Mouse (Mus musculus) mesoderm, embryonic 11.5 days (tissue): ENCODE data around the gene Id3.

Experiments used
- DNase-seq: peaks from one replicate; pipeline ENCODE4 v3.0.0-alpha.2; 2012; ENCODE audit warnings: low read depth, low spot score

Gene Id3

DNA sequence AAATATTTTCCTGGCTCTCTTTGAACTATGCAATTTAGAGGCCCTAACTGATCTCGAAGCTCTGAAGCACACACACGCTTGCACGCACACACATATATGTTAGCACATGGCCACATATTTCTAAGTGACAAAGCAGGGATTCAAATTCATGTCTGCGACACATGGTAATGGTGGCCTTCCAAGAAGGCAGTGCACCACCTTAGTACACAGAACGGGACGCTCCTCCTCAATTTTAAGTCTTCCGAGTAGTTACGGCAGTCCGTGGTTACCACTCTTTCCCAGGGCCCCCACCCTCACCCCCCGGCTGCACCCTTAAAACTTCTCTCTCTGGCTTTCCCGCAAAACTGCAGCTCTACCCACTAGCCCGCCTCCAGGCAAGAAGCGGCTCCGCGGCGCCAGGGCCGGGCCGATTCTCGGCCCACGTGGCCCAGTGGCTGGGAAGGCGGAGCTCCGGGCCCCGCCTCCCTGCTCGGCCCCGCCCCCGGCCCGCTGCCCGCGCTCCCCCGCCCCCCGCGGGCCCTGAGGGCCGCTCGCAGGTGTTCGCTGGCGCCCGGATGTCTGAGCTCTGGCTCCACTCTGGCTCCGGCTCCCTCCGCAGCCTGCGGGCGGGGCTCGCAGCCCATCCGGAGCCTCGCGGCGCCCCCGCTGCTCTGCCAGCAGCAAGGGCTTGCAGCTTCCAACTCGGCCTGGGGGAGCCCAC, 4.3 kb downstream of the Id3 start:
- peak; percentile 92 for DNase-seq

DNA sequence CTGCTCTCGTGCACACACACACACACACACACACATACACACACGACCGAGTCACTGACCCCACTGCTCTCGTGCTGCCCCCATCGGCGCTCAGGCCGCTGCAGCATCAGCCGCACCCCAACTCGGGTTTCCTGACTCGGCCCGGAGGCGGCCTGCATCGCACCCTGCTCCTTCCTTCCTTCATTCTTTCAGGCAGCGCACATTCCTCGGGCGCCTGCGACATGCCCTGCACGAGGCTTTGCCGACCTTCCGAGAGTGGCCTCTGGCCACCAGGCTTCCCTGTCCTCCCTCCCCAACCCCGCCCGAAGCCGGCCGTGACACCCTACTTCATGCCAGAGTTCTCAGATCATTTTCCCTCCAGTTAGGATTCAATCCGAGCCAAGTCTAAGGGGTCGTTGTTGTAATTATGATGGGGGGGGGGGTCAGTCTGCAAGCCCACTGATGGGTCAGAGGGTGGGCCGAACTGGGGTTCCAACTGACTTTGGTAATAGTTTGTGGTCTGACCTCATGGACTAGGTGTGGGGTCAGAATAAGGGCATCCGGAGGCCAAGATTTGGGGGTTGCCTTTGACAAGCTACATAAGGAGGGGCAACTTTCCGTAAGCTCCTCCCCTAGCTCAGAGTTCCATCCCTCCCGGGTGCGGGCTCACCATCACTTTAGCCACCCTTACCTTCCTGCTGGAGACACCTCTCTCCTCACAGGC, 5.2 kb downstream of the Id3 start:
- no peak for DNase-seq

DNA sequence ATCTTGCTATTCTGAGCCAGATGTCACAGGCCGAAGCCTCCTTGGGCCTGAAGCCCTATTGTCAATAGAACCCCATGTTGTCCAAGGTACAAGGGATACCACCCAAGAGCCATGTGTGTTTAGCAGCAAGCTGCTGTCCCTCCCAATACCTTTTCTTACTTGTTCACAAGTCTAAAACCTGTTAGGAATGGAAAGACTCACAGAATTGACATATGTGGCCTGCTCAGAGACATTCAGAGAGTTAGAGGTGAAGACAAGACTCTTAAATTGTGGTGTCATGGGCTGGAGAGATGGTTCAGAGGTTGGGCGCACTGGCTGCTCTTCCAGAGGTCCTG, 5.7 kb downstream of the Id3 start:
- DNase-seq = no peak

DNA sequence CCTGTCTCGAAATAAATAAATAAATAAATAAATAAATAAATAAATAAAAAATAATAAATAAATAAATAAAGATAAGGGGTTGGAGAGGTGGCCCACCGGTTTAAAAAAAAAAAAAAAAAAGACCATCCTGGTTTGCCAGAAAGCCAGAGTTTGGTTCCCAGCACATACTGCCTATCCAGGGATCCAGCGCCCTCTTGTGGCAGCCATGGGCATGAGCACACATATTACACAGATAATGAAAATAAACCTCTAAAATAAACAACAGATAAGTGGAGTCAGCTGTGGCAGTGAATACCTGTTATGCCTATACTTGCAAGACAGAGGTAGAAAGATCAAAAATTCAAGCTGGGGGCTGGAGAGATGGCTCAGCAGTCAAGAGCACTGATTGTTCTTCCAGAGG, 6.4 kb downstream of the Id3 start:
- peak; percentile 80 for DNase-seq

DNA sequence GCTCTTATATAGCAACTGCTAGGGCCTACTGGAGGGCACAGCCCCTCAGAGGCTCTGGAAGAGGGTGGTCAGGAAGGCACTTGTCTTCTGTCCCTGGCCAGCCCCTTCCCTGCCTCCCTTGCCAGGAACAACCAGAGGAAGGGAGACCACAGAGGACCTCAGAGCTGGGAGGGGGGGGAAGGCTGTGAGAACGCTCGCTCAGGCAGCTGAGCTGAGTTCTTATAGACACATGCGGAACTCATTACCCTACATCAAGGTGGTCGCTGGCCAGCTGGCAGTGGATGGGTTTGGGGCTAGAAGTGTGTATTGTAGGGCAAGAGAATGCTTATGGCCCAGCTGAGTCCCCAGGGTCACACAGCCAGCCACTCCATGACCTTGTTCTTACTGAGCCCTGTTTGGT, 7.3 kb downstream of the Id3 start:
- DNase-seq = no peak

DNA sequence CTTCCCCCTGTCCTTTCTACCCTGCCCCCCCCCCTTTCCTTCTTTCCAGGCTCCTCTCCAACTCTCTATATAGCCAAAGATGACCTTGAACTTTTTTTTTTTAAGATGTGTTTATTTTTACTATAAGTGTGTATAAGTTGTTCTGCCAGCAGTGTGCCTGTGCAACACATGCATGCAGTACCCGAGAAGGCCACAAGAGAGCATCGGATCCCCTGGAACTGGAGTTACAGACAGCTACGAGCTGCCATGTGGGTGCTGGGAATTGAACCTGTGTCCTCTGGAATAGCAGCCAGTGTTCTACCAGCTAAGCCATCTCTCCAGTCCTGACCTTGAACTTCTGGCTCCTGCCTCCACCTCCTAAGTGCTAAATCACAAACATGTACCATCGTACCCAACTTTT, 9.5 kb downstream of the Id3 start:
- DNase-seq = no peak

DNA sequence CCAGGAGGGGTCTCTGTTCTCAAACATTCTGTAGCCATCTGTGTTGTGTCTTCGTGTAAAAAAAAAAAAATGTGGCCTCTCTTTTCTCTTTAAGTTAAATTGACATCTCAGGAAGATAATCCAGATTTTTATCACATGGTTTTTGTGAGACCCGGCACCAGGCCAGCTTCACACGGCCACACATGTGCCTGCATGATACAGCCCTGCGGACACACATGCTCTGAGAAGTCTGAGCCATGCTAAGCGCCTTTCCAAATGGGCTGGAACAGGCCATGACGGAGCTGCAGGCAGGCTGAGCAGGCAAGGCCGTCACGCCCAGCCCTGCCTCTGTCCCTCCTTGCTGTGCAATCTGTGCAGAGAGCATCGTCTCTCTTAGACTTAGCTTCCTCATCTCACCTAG, 11.2 kb downstream of the Id3 start:
- no peak for DNase-seq

DNA sequence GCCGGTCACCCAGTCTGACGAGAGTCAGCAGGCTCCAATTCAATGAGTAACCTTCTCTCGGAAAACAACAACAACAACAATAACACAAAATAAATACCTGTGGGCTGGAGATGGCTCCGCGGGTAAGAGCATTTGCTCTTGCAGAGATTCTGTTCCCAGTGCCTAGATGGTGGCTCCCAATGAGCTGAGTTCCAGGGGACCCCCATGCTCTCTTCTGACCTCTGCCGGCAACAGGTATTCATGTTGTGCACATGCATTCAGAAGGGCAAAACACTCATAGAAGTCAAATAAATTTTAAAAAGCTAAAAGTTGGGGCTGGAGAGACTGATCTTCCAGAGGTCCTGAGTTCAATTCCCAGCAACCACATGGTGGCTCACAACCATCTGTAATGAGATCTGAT, 15.2 kb downstream of the Id3 start:
- no peak for DNase-seq

DNA sequence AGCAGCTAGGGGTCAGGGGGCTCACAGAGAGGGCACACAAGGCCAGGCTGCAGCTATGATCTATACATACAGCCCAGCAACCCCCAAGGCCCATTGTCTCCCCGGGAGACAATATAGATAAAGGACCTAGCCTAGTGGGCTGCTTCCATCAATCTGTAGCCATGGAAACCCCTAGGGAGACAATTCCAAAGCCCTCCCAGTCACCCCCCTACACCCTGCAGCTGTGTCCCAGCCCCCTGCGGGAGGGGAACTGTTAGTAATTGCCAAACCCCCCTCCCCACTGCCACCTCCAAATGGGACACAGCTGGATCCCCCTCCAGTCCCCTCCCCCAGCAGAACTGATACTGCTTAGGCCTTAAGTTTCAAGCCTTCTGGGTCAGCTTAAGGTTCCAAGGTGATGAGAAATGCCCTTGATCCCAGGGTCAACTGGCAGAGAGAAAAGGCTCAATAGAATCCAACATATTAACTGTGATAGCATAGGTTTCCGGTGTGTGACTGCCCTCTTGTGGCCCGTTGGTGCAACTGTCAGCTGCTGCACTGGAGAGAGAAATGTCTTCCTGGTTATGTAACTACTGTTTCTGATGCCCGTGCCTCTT, 16.6 kb downstream of the Id3 start:
- DNase-seq = peak; percentile 91

DNA sequence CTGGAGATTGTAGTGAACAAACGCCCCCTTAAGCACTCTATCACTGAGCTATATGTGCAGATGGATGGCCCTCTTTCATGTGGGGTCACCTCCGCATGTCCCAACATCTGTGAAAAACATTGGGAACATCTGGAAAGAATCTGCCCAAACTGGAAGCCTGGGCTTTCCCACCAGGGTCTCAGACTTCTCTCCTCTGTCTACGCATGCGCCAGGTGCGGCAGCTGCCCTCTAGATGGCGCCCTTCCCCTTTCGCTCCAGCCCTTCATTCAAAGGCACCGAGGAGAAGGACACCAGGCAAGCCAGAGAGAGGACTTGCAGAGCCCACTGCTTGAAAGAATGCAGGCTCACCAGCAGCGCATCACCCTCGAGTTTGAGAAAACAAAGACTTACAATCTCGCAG, 20.2 kb downstream of the Id3 start:
- DNase-seq = peak; percentile 94

DNA sequence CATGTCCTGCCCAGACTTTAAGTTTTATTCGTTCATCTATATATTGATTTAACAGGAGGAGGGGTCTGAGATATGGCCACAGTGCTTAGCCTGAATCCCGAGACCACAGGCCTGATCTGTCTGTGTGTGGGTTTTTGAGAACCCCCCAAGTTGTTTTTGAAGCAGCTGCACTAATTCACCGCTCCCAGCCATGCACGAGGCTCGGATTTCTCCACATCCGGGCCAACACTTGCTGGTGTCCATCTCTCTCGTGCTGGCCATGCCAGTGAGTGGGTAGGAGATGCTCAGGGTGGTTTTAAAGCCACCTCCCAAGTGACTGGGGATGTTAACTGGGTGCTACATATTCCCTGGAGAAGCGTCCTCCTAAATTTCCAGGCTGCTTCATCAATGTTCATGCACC, 21.7 kb downstream of the Id3 start:
- no peak for DNase-seq

DNA sequence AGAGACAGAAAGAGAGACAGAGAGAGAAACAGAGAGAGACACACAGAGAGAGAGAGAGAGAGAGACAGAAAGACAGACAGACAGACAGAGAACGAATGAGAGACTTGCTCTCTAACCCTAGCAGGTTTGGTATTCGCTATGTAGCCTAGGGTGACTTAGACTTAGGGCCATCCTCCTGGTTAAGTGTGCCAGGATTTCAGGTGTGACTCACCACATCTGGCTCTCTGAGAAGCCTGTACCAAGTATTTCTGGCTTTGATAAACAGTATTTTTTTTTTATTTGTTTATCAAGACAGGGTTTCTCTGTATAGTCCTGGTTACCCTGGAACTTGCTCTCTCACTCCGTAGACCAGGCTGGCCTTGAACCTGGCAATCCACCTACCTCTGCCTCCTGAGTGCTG, 24.4 kb downstream of the Id3 start:
- DNase-seq = no peak

DNA sequence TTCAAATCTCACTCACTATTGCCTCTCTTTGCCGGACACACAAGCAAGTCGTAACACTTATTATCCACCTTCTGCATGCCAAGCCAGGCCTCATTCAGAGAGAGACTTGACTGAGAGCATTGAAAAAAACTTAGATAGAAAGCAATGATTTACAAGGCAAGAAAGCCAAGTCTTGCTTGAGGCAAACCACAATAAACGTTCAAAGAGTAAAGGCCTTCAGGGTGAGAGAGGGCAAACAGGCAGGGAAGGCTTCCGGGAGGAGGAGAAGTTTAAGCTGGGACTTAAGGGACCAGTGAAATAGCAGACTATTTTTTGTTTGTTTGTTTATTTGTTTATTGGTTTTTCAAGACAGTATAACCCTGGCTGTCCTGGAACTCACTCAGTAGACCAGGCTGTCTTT, 27.1 kb downstream of the Id3 start:
- no peak for DNase-seq

DNA sequence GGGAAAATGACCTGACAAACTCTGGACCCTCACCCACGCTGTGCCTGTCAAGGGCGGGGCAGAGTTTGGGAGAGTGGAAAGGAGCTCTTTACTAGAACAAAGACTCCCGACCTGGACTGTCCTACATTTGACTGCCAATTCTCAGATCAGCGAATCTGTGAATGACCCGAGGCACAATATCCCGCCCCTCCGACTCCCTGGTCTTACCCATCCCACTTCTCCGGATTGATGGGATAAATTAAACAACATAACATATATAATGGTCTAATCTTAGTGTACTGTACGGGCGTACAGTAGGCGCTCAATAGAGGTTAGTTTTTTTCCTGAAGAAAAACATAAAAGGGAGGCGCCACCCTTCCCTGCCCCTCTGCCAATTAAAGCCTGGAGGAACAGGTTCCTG, 28.2 kb downstream of the Id3 start:
- no peak for DNase-seq

DNA sequence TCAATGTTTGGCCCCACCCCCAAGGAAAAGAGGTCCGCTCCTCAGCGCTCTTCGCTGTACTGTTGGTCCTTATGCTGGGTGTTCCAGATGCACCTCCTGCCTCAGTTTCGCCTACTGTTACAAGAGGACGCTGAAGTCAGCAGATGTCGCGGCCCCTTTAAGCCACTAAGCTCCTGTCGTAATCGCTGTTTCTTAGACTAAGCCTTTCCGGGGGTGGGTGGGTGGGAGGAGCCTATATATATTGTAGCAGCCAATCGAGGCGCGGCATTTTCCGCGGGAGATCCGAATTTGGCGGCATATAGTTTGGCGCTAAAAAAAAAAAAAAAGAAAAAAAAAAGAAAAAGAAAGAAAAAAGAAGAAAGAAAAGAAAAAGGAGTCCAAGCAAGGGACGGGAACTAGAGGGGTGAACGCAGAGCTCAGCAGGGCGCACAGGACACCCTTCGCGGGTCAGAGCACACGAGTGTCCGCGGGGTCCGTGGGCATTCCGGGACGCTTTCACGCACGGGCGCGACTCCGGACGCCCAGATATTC, 28.8 kb downstream of the Id3 start, which contains the start of gene E2f2:
TSS of gene E2f2 (plus strand) at position 384 of the 531 bp plus-strand sequence.
- peak; percentile 86 for DNase-seq

DNA sequence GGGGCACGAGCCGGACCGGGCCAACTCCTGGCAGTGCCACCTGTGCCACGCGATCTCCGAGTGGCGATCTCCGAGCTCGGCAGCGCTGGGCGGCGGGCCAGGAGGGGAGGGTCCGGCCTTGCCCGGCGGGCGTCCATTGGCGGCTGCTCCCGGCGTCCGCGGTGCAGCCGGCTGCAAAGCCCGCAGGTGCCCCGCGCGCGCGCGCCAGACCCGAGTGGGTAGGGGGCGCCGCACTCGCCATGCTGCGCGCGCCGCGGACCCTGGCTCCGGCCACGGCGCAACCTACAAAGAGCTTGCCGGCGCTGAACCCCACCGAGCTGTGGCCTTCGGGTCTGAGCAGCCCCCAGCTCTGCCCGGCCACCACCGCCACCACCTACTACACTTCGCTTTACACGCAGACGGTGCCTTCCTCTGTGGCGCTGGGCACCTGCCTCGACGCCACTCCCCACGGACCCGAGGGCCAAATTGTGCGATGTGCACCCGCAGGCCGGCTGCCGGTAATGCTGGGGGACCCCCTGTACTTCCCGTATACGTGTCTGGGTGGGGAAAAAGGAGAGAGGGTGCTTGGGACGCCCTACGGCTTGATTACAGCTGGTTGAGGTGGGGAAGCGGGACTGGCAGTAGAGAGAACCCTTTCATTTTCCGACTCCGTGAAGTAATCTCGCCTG, 29.4 kb downstream of the Id3 start:
- DNase-seq = no peak

DNA sequence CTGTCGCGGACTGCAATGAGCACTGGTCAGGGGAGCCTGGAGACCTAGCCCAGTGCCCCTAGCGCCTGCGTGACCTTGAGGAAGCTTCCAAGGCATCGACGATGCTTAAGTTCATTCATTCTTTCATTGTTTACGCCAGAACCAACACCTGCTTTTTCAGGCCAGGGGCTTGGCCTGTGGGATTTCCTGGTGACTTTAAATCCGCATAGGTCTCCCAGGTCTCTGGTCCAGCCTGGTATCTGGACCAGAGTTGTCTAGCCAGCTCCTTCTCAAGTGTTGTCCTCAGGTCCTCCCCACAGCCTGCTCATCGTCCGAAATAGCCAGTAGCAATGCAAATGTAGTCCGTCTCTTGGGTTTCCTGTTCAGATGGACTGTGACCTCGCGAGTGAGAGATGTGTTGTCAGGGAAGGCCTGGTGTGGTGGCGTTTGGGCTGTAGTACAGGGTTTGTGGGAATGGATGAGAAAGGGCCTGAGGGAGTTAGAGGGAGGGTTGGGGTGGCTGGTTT, 30.0 kb downstream of the Id3 start:
- no peak for DNase-seq

DNA sequence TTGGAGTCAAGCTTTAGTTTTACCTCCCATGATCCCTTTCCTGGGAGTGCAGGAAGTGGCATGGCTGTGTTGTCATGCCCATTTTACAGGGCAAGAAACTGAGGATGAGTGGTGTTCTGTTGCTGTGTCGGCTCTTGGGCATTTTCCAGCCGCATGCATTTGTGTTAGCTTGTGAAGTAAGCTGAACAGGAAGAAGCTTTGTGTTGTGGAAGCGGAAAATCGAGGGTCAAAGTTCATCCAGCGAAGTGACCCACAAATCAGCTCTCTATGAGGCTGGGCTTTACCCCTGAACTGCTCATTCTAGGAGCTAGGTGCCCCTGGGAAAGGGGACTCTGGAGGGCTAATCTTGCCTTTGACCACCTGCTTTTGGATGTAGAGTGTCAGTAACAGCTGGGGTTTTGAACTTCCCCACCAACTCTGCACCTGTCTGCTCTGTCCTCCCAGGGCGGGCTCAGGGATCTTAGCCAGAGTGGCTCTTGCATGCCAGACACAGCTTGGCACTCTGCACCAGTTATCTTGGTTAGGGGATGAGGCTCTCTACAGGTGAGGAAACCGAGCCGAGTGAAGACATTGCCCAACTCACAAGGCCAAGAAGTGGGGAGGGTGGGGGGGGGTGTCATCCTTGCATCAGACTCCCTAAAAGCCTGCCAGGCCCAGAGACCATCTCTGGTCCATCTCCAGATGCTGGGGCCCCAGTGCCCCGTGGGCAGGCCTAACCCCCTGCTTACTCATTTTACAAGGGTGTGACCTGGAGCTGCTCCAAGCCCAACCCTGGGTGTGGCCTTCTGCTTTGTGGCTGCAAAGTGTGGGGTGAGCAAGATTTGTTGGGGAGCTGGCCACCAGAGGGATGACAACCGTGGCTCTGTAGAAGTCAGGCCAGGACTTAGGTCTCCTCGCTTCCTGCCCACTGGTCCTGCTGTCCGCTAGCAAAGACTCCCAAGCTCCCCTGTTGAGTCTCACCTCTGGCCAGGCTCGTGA, 31.2 kb downstream of the Id3 start:
- no peak for DNase-seq

DNA sequence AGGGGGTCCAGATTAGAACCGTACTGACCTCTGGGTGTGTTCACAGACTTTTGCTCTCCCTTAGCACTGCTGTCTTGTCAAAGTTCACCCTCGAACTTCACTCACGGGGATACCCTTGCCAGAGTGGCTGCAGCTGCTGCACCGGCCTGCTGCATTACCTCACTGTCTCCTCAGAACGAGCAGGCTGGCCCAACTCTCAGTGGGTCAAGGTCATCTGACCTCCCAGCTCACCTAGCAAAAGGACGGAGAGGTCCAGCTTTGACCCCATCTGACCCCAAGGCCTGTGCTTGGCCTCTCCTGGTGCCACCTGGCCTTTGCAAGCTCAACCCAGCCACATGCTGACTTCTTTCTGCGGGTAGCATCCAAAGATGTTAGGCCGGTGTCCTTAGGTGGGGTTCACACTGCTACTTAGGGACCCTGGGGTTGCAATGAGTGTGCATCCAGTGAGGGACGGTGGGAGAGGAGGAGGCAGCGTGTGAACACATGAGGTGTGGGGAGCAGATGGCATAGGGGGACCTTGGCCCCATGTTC, 32.8 kb downstream of the Id3 start:
- no peak for DNase-seq

DNA sequence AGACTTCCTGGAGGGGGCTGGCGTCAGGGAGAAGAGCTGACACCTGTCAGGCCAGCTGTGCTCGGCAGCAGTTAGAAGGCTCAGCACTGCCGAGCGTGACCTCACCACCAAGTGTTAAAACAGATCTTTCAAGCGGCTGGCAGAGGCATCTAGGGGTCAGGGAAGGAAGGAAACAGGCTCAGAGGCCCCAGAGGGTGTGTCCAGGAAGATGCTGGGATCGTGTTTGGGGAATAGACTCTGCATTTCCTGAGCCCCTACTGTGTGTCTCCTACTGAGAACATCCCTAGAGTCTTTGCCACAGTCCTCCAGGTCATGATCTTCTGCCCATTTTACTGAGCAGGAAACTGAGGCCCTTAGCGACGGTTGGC, 33.9 kb downstream of the Id3 start:
- DNase-seq = no peak
